Mouse (Mus musculus) thymus, adult 18-20 months (tissue): ENCODE results near the gene Psme2b.
"Not testable (repeated sequence)": the region's sequence is repeated elsewhere in the genome, so short reads cannot be mapped to it uniquely, and the experiment has no call there.

Experiments
- DNase-seq, 2 experiments: peaks; one replicate each; pipeline ENCODE4 v3.0.0; 2022; ENCODE audit warnings: mixed read lengths in 2 of 2

Psme2b gene

DNA sequence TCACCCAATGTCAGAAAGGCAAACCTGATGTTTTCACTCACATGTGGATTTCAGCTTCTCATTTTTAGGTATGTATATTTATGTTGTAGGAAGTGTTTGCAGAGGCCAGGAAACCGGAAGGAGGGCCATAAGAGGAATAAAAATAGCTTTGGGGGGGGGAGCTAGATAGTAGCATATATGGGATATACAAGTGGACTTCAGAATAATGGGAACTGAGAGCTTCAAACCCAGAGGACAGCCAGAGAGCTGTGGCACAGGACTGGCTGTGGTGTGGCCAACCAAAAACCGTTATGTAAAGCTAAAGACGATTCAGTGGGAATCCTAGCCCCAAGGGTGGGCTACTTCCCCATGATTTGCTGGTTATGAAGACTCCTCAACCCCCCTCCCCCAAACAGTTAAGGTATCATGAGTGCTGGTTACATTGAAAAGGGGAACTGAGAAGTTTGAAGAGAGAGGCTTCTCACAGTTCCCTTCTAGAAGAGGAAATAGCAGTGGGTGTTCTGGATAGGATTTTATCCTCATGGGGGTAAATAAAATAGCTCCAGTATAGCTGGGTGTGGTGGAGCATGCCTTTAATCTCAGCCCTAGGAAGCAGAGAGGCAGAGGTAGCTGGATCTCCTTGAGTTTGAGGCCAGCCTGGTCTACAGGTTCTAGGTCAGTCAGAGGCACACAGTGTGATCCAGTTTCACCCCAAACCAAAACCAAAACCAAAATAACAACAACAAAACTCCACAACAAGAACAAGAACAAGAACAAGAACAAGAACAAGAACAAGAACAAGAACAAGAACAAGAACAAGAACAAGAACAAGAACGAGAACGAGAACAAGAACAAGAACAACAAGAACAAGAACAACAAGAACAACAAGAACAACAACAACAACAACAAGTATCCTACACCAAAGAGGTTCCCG is 45.1 kb downstream of the Psme2b start:
- DNase-seq = not testable (repeated sequence)

DNA sequence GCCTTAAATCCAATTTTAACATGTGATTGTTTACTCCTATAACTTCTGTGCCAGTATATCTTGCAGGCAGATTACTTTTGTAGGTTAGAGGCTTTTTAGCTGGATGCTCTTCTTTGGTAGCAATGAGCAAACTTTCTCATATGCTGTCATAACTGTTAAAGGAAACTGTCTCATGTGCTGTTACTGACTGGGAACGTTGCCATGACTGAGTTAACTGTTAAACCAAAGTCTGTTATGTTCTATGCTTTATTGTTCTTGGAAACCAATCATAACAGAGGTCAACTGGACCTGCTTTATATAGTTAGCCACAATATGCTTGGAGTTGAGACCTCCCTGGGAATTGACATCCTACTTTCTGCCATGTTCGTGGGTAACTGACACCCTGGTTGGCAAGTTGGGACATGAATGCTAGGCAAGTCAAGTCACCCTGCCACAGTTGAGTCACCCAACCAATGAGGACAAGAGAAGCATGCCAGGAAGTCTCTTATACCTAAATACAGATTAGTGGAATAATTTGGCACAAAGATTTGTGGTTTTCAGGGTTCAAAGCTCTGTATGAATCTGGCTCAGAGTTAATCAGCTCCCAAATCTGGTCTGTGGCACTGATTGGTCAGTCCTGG is 47.1 kb downstream of the Psme2b start:
- DNase-seq = no peak
